Mouse (Mus musculus): ENCODE measurements at regions not wholly inside any gene's neighbourhood (a gene's known extent, or its start where the extent isn't known, plus 50 kb on each side); places are given as distances from the start of the nearest gene placed in this dataset.

DNA sequence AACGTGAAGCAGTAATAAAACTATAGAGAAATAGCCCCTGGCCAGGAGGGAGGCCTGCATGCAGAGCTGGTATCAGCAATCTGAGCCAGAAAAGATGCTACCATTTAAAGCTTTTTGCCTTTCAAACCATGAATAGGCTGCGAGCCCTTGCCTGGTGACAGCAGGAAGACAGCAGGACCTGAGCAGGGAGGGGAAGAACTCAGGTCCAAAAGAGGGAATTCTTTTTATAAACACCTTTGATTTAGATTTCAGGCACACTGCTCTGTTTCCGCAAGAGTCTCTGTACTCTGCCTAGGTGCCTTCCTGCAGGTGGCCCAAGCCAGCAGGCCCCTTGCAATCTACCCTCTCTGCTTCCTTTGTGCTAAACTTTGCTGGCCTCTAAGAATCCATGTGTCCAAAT is 242.1 kb downstream of the Adgra3 start:
- no peak for TF ChIP-seq USF1 (IDR thresholded peaks at IDR 0.05; ENCODE audit: low read depth)
- no peak for TF ChIP-seq MYOG (IDR thresholded peaks at IDR 0.05; ENCODE audit: control insufficient read depth in 1 of 3, insufficient read depth in 1 of 3, insufficient read length in 2 of 3, low read depth in 2 of 3)
- TF ChIP-seq POLR2A (IDR thresholded peaks at IDR 0.05; ENCODE audit: insufficient read length, low read depth): no peak
- TF ChIP-seq REST (IDR thresholded peaks at IDR 0.05; ENCODE audit: insufficient read depth, insufficient read length): no peak

DNA sequence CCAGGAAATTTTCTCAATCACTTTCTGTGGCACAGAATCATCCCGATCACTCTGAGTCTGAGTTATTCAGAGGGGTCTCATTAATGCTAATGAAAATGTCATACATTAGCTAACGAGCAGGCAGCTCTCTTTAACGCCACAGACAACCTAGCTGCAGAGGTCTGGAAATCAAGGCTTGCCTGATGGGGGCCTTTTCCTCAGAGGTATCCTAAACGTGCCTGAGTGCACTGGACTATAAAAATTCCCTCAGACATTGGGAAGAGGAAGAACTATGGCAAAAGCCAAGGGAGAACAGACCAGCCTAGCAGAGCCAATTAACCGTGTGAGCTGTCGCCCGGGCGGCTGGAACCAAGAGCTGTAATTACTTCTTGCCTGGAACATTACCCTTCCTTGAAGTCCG is 245.5 kb downstream of the Adgra3 start:
- no peaks in the 10 kb centered on the region for H3K27me3 ChIP-seq (ENCODE audit: control insufficient read depth, insufficient read depth, insufficient read length)
- no peak overlapping the region for H3K4me3 ChIP-seq
- no peaks in the 10 kb centered on the region for H3K79me2 ChIP-seq (ENCODE audit: control insufficient read depth, insufficient read depth)
- no peaks in the 10 kb centered on the region for H3K36me3 ChIP-seq (ENCODE audit: control insufficient read depth, insufficient read depth)
- H3K4me2 ChIP-seq (ENCODE audit: low read depth): no peak overlapping the region
- H3ac ChIP-seq (ENCODE audit: control insufficient read depth, insufficient read length): no peak overlapping the region
- TF ChIP-seq POLR2A (IDR thresholded peaks at IDR 0.05; ENCODE audit: insufficient read length, low read depth) (no peak), USF1 (IDR thresholded peaks at IDR 0.05; ENCODE audit: low read depth) (no peak), TCF3 (IDR thresholded peaks at IDR 0.05; ENCODE audit: insufficient read length, low read depth) (no peak), MYOG (IDR thresholded peaks at IDR 0.05; ENCODE audit: control insufficient read depth in 1 of 3, insufficient read depth in 1 of 3, insufficient read length in 2 of 3, low read depth in 2 of 3) (no peak), REST (IDR thresholded peaks at IDR 0.05; ENCODE audit: insufficient read depth, insufficient read length) (no peak), POLR2AphosphoS2 (IDR thresholded peaks at IDR 0.05; ENCODE audit: insufficient read length, low read depth) (no peak), MYOD1 (IDR thresholded peaks at IDR 0.05; ENCODE audit: control insufficient read depth in 1 of 3, insufficient read length in 2 of 3, low read depth in 2 of 3) (no peak), TCF12 (IDR thresholded peaks at IDR 0.05; ENCODE audit: insufficient read depth, poor library complexity, severe bottlenecking) (no peak), E2F4 (IDR thresholded peaks at IDR 0.05; ENCODE audit: insufficient read depth) (no peak), MAX (IDR thresholded peaks at IDR 0.05; ENCODE audit: low read depth) (no peak), SRF (IDR thresholded peaks at IDR 0.05; ENCODE audit: control insufficient read depth, insufficient read length, low read depth) (no peak), CEBPB (IDR thresholded peaks at IDR 0.05; ENCODE audit: insufficient read depth, poor library complexity, severe bottlenecking) (no peak)

More for the DNA sequence above, 242.1 kb downstream of the Adgra3 start:
- no peak overlapping the region for H3K4me2 ChIP-seq (ENCODE audit: low read depth)
- H3K36me3 ChIP-seq (ENCODE audit: control insufficient read depth, insufficient read depth): no peaks in the 10 kb centered on the region
- no peaks in the 10 kb centered on the region for H3K27me3 ChIP-seq (ENCODE audit: control insufficient read depth, insufficient read depth, insufficient read length)
- H3K4me3 ChIP-seq: no peak overlapping the region
- H3ac ChIP-seq (ENCODE audit: control insufficient read depth, insufficient read length): no peak overlapping the region
- H3K79me2 ChIP-seq (ENCODE audit: control insufficient read depth, insufficient read depth): no peaks in the 10 kb centered on the region

- no peak overlapping the region for H3K4me3 ChIP-seq
- no peaks in the 10 kb centered on the region for H3K36me3 ChIP-seq (ENCODE audit: control insufficient read depth, insufficient read depth)
- H3K4me2 ChIP-seq (ENCODE audit: low read depth): peak overlapping the region; percentile 6
- no peaks in the 10 kb centered on the region for H3K79me2 ChIP-seq (ENCODE audit: control insufficient read depth, insufficient read depth)
- peak in 2 of 3 experiments; percentile 77 to 89 for TF ChIP-seq MYOD1 (IDR thresholded peaks at IDR 0.05; ENCODE audit: control insufficient read depth in 1 of 3, insufficient read length in 2 of 3, low read depth in 2 of 3)
- peak in 2 of 3 experiments; percentile 24 to 32 for TF ChIP-seq MYOG (IDR thresholded peaks at IDR 0.05; ENCODE audit: control insufficient read depth in 1 of 3, insufficient read depth in 1 of 3, insufficient read length in 2 of 3, low read depth in 2 of 3)
- no peak for TF ChIP-seq MAX (IDR thresholded peaks at IDR 0.05; ENCODE audit: low read depth)
- no peak overlapping the region for H3ac ChIP-seq (ENCODE audit: control insufficient read depth, insufficient read length)
- H3K27me3 ChIP-seq (ENCODE audit: control insufficient read depth, insufficient read depth, insufficient read length): no peaks in the 10 kb centered on the region
These were observed 263.9 kb upstream of the Kcnip4 start for GRCm38 (mm10) chr5:49788494-49789160.

GRCm38 (mm10) chr5:49783728-49784127 is 259.0 kb upstream of the Kcnip4 start:
- Histone ChIP-seq H3K36me3 (ENCODE audit: control insufficient read depth, insufficient read depth) (no peaks in the 10 kb centered on the region), H3K4me3 (no peak overlapping the region), H3K27me3 (ENCODE audit: control insufficient read depth, insufficient read depth, insufficient read length) (no peaks in the 10 kb centered on the region), H3K4me2 (ENCODE audit: low read depth) (no peak overlapping the region), H3ac (ENCODE audit: control insufficient read depth, insufficient read length) (no peak overlapping the region), H3K79me2 (ENCODE audit: control insufficient read depth, insufficient read depth) (no peaks in the 10 kb centered on the region)
- TF ChIP-seq POLR2AphosphoS2 (IDR thresholded peaks at IDR 0.05; ENCODE audit: insufficient read length, low read depth) (no peak), TCF12 (IDR thresholded peaks at IDR 0.05; ENCODE audit: insufficient read depth, poor library complexity, severe bottlenecking) (no peak), MYOG (IDR thresholded peaks at IDR 0.05; ENCODE audit: control insufficient read depth in 1 of 3, insufficient read depth in 1 of 3, insufficient read length in 2 of 3, low read depth in 2 of 3) (no peak), POLR2A (IDR thresholded peaks at IDR 0.05; ENCODE audit: insufficient read length, low read depth) (no peak), MYOD1 (IDR thresholded peaks at IDR 0.05; ENCODE audit: control insufficient read depth in 1 of 3, insufficient read length in 2 of 3, low read depth in 2 of 3) (no peak), TCF3 (IDR thresholded peaks at IDR 0.05; ENCODE audit: insufficient read length, low read depth) (no peak), REST (IDR thresholded peaks at IDR 0.05; ENCODE audit: insufficient read depth, insufficient read length) (no peak), E2F4 (IDR thresholded peaks at IDR 0.05; ENCODE audit: insufficient read depth) (no peak), USF1 (IDR thresholded peaks at IDR 0.05; ENCODE audit: low read depth) (no peak), SRF (IDR thresholded peaks at IDR 0.05; ENCODE audit: control insufficient read depth, insufficient read length, low read depth) (no peak), MAX (IDR thresholded peaks at IDR 0.05; ENCODE audit: low read depth) (no peak)

DNA sequence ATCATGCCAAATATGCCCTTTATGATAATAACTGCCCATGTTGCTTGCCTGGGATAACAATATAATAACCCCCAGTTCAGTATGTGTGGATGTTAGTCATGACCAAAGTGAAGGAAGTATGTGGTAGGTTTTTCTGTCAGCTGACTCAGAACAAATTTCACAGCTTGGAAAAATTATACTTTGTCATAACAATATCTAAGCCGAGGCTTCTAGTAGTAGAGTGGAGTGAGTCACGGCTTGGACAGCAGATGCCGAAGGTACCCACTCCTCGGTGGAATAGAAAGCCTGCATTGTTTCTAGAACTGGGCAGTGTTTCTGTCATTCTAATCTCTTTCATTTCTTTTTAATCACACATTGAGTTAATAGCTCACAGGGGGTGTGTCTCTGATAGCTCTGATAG is 236.3 kb upstream of the Kcnip4 start:
- H3ac ChIP-seq (ENCODE audit: control insufficient read depth, insufficient read length): no peak overlapping the region
- H3K79me2 ChIP-seq (ENCODE audit: control insufficient read depth, insufficient read depth): no peaks in the 10 kb centered on the region

More for the DNA sequence above, 236.3 kb upstream of the Kcnip4 start:
- H3K4me2 ChIP-seq (ENCODE audit: low read depth): peak overlapping the region; percentile 71
- H3K27me3 ChIP-seq (ENCODE audit: control insufficient read depth, insufficient read depth, insufficient read length): no peaks in the 10 kb centered on the region
- TF ChIP-seq USF1 (IDR thresholded peaks at IDR 0.05; ENCODE audit: low read depth): peak; percentile 82
- no peak for TF ChIP-seq POLR2A (IDR thresholded peaks at IDR 0.05; ENCODE audit: insufficient read length, low read depth)
- H3K4me3 ChIP-seq: no peak overlapping the region
- no peaks in the 10 kb centered on the region for H3K36me3 ChIP-seq (ENCODE audit: control insufficient read depth, insufficient read depth)

All from myocyte (in vitro differentiated cells).